Mouse (Mus musculus) C2C12 (cell line): ENCODE data around the gene Cntnap2.

Experiments used
- CEBPB ChIP-seq: IDR thresholded peaks from one replicate; pipeline ENCODE4 v1.6.1; 2011; ENCODE audit warnings: low read depth, mild to moderate bottlenecking, control low read depth, moderate library complexity
- CTCF ChIP-seq: IDR thresholded peaks from one replicate; pipeline ENCODE4 v1.5.1; 2011; ENCODE audit not compliant: control insufficient read depth, insufficient read depth, insufficient read length
- FOSL1 ChIP-seq: IDR thresholded peaks from one replicate; pipeline ENCODE4 v1.8.0; 2011; ENCODE audit warnings: mild to moderate bottlenecking, low read length; ENCODE audit not compliant: poor library complexity, insufficient read depth, severe bottlenecking

DNA sequence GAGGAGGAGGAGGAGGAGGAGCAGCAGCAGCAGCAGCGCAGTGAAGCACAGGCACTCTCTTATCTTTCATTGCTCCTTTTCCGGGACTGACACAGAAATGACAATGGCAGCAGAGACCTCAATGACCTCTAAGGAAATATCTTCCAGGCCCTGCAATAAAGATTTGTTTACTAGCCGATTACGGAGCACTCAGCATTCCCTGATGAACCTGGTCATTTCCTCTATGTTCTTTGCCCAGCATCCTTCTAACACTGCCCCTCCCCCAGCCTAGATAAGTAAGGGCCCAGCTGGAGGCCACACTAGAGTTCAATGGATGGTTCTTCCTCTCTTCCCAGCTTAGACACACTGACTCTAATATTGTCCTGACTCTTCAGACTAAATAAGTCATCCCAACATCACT, 2270.1 kb downstream of the Cntnap2 start:
- TF ChIP-seq FOSL1 (no peak), CTCF (no peak), CEBPB (no peak)
